Mouse (Mus musculus): ENCODE measurements at regions not wholly inside any gene's neighbourhood (a gene's known extent, or its start where the extent isn't known, plus 50 kb on each side); places are given as distances from the start of the nearest gene placed in this dataset.

- TF ChIP-seq CTCF (IDR thresholded peaks at IDR 0.05; ENCODE audit: borderline replicate concordance, insufficient read depth, low read length) (no peak), POLR2A (IDR thresholded peaks at IDR 0.05; ENCODE audit: low read depth, low read length) (no peak)
Measured at GRCm38 (mm10) chr2:61051808-61052207, 88.8 kb upstream of the Rbms1 start.

Measured in embryonic fibroblast, embryonic 13.5 days (primary cell).